ENCODE assay signal across 37 mouse cellular contexts in genomic region chr1:85573554-85573953, GRCm38 (mm10). TPM values are rescaled to one million over a fixed set of nuclear protein-coding genes. Genes with fewer than 3 reads are reported as not detected.
"Had no signal": no experiment of that assay in that cellular context is flagged by ENCODE, and none has a peak within 500 bp of the region (broad histone marks: within the 10 kb centered on the region; RNA-seq: fewer than 3 reads in every experiment).

No protein-coding gene starts in this region.

RNA-seq across cellular contexts. Expression of gene G530012D18Rik, which starts 1.9 kb away (rescaled TPM):
- total RNA-seq: heart, postnatal 10 days; heart, postnatal 14 days; heart, postnatal 25 days; heart, postnatal 36 days; heart, postnatal 4 days; hindbrain, postnatal 0 days; layer of hippocampus, adult 18-20 months; layer of hippocampus, adult 2 months; layer of hippocampus, adult 8-10 months; layer of hippocampus, postnatal 10 days; layer of hippocampus, postnatal 14 days; layer of hippocampus, postnatal 25 days; layer of hippocampus, postnatal 36 days; left cerebral cortex, adult 18-20 months; left cerebral cortex, adult 2 months had no signal
- polyA plus RNA-seq: heart, embryonic 11.5 days; heart, embryonic 12.5 days; heart, embryonic 13.5 days; heart, embryonic 14.5 days; heart, embryonic 16.5 days; heart, postnatal 0 days; hindbrain, embryonic 10.5 days; hindbrain, embryonic 12.5 days; hindbrain, embryonic 13.5 days; hindbrain, embryonic 14.5 days; hindbrain, embryonic 15.5 days; hindbrain, embryonic 16.5 days; hindbrain, postnatal 0 days; inflammation-experienced regulatory T-cells, adult 6 months; intestine, embryonic 14.5 days; intestine, embryonic 15.5 days; intestine, embryonic 16.5 days; intestine, postnatal 0 days; kidney, adult 2 months; kidney, embryonic 14.5 days; kidney, embryonic 15.5 days; kidney, embryonic 16.5 days; kidney, postnatal 0 days had no signal
